Mouse (Mus musculus) gastrocnemius, adult 2 months (tissue): ENCODE data around the gene Ints11. TPM values are rescaled to one million over a fixed set of nuclear protein-coding genes. Genes with fewer than 3 reads are reported as not detected.
A peak's percentile ranks its signal among the peaks of the same experiment; 100 is the strongest.

ENCODE experiments used
- DNase-seq: peaks from one replicate; pipeline ENCODE4 v3.0.0; 2022
- H3K27ac ChIP-seq: fragments of 200-600 bp; 2 replicates; pipeline ENCODE4 v1.8.1; 2022; ENCODE audit warnings: mild to moderate bottlenecking
- H3K4me3 ChIP-seq: fragments of 200-600 bp; 2 replicates; pipeline ENCODE4 v1.8.1; 2022; ENCODE audit warnings: mild to moderate bottlenecking, moderate library complexity
- CTCF ChIP-seq: fragments of 200-600 bp; IDR thresholded peaks from 2 replicates; pipeline ENCODE4 v1.8.1; 2022; ENCODE audit warnings: antibody characterized with exemption, mild to moderate bottlenecking, moderate library complexity
- intact Hi-C: fragments of 180-260 bp; cut with DNase I; formaldehyde crosslinking; loops from one replicate; pipeline ENCODE4 v1.15.1; 2025
- long read RNA-seq, 2 experiments: library from polyadenylated mRNA; stranded (forward); transcript quantifications; one replicate each; pipeline ENCODE4 v2.0.0; 2021
- total RNA-seq, 2 experiments: library from RNA; stranded (reverse); gene quantifications; 2 replicates each; pipeline ENCODE4 v1.2.3; 2021

Ints11 gene
- total RNA-seq, result 10 to 100 TPM; 14.9 to 17.3 TPM
- long read RNA-seq, experiment 1, transcript Ints11-201 (17 exons, 2,368 nt), result major isoform, 48 of 54 reads
- long read RNA-seq, experiment 1, partial matches to known transcripts, result 2 of 54 reads
- long read RNA-seq, experiment 1, other reads (novel, unspliced or antisense), result 4 of 54 reads
- long read RNA-seq, experiment 2, transcript Ints11-201 (17 exons, 2,368 nt), result major isoform, 48 of 51 reads
- long read RNA-seq, experiment 2, partial matches to known transcripts, result 1 of 51 reads
- long read RNA-seq, experiment 2, other reads (novel, unspliced or antisense), result 2 of 51 reads

GRCm38 (mm10) chr4:155869317-155870033 lies at the start of gene Ints11, which contains the start of gene Cptp:
Gene Ints11, plus strand, starts transcription at chr4:155869546.
Gene Cptp, minus strand, starts transcription at chr4:155869440.
- Histone ChIP-seq H3K4me3 (peak within 1 kb of the TSS; percentile 95), H3K27ac (peak within 1 kb of the TSS; percentile 88)
- intact Hi-C loops, result loop anchor here (2.0 to 10.0 kb wide), 2 partner anchors 23 to 235 kb away; partner anchors contain the start of gene 9430015G10Rik
- peak; percentile 98 for DNase-seq
- TF ChIP-seq CTCF, result peak; percentile 49

DNA sequence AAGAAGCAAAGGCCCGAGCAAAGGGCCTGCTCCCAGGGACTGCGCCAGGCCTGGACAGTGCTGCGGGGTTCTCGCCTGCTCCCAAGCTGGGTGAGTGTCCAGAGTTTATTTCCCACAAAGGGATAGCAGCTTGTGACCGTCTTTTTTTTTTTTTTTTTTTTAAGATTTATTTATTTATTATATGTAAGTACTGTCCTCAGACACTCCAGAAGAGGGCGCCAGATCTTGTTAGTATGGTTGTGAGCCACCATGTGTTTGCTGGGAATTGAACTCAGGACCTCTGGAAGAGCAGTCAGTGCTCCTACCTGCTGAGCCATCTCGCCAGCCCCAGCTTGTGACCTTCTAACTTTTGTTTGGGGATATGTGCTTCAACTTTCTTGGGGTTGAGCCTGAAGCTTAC lies 48.3 kb upstream of the Ints11 start:
- Histone ChIP-seq H3K27ac (no peak overlapping the region), H3K4me3 (no peak overlapping the region)
- TF ChIP-seq CTCF, result peak; percentile 51
- intact Hi-C loops, result no loop called here
- DNase-seq, result no peak

DNA sequence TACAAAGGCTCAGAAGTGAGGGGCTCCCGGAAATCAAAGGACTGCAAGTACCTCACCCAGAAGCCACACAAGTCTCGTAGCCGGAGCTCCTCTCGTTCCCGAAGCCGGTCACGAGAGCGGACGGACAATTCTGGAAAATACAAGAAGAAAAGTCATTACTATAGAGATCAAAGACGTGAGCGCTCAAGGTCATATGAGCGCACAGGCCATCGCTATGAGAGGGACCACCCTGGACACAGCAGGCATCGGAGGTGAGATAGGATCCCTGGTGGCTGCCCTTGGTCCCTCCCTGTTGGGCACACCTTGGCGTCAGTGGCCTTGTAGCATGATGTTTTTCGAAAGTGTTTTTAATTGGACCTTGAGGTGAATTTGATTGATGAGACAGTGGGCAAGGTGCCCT lies 45.9 kb upstream of the Ints11 start:
- intact Hi-C loops, result no loop called here
- TF ChIP-seq CTCF, result no peak
- Histone ChIP-seq H3K4me3 (no peak overlapping the region), H3K27ac (no peak overlapping the region)
- DNase-seq, result no peak

DNA sequence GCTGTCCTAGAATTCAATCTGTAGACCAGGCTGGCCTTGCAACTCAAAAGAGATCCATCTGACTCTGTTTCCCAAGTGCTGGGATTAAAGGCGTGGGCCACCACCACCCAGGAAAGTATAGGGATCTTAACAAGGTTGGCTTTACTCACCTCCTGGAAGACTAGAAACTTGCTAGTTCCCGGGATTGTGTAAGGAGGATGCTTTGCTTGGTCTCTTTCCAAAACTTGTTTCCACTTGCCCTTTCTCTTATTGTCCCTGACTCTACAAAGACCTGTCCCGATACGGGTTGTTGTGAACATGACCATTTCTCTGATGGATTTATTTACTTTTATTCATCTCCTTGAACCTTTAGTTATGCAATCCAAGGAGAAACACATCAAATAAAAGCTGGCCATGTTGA lies 39.5 kb upstream of the Ints11 start:
- Histone ChIP-seq H3K27ac (no peak overlapping the region), H3K4me3 (no peak overlapping the region)
- intact Hi-C loops, result loop anchor here (1.0 to 10.0 kb wide), 2 partner anchors 17 to 115 kb away; partner anchors contain the start of gene Ube2j2
- DNase-seq, result no peak
- TF ChIP-seq CTCF, result no peak

GRCm38 (mm10) chr4:155830596-155830995 lies 38.8 kb upstream of the Ints11 start:
- Histone ChIP-seq H3K4me3 (peak overlapping the region; percentile 94), H3K27ac (peak overlapping the region; percentile 89)
- no peak for TF ChIP-seq CTCF
- no peak for DNase-seq
- intact Hi-C loops, result loop anchor here (1.0 to 10.0 kb wide), 2 partner anchors 17 to 114 kb away; partner anchors contain the start of gene Ube2j2

- intact Hi-C loops, result loop anchor here (10.0 kb wide), 1 partner anchor 114 kb away; the partner anchor contains the start of gene Ube2j2
- H3K4me3 ChIP-seq, result peak within 1 kb of the TSS; percentile 94
- TF ChIP-seq CTCF, result peak; percentile 85
- peak; percentile 98 for DNase-seq
- peak within 1 kb of the TSS; percentile 89 for H3K27ac ChIP-seq
Measured at GRCm38 (mm10) chr4:155831205-155831766, 38.1 kb upstream of the Ints11 start, which contains the start of gene Aurkaip1. Gene Aurkaip1, plus strand, starts transcription at chr4:155831272.

- Histone ChIP-seq H3K4me3 (peak overlapping the region; percentile 94), H3K27ac (peak overlapping the region; percentile 89)
- TF ChIP-seq CTCF, result no peak
- intact Hi-C loops, result loop anchor here (2.0 to 10.0 kb wide), 2 partner anchors 15 to 113 kb away; partner anchors contain the start of genes Dvl1 and Ube2j2
- no peak for DNase-seq
Measured at GRCm38 (mm10) chr4:155831831-155832230, 37.5 kb upstream of the Ints11 start.

DNA sequence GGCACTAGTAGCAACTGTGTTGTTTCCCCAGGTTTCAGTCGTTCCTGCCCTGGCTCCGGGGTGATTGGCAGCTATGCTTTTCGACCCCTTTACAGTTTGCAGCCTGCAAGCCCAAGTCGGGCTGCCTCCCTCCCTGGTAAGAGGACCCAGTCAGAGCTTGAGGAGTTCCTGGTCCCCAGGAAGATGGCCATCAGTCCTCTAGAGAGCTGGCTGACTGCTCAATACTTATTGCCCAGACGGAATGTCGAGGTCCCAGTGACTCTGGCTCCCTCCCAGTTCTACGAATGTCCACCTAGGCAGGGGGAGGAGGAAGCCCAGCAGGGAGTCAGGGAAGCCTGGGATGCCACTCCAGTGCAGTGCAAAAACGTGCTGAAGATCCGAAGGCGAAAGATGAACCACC lies 37.0 kb upstream of the Ints11 start:
- no peak for TF ChIP-seq CTCF
- peak overlapping the region; percentile 94 for H3K4me3 ChIP-seq
- H3K27ac ChIP-seq, result peak overlapping the region; percentile 89
- no peak for DNase-seq
- intact Hi-C loops, result loop anchor here (2.0 to 10.0 kb wide), 2 partner anchors 14 to 112 kb away; partner anchors contain the start of genes Dvl1 and Ube2j2

GRCm38 (mm10) chr4:155833234-155833633 lies 36.1 kb upstream of the Ints11 start:
- Histone ChIP-seq H3K27ac (peak overlapping the region; percentile 86), H3K4me3 (peak overlapping the region; percentile 11; the same call in 1 of the 2 replicates)
- intact Hi-C loops, result loop anchor here (2.0 to 10.0 kb wide), 2 partner anchors 14 to 112 kb away; partner anchors contain the start of genes Dvl1 and Ube2j2

DNA sequence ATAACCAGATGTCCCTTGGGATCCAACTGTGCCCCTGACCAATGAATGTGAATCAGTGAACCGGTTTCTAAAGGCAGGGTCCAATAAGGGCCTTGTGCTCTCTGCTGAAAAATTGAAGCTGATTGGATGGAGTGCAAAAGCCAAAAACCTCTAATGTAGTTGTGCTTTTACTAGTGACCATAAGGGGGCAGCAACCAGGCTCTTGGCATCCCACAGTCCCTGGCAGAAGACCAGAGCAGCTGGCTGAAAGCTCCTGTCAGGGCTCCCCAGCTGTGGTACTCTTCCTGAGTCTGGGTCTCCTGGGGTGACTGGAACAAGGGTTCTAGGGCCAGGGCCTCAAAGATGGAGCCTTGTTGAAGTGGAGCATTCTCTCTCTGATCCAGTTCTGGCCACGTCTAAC lies 35.5 kb upstream of the Ints11 start:
- intact Hi-C loops, result loop anchor here (2.0 to 10.0 kb wide), 2 partner anchors 13 to 111 kb away; partner anchors contain the start of genes Dvl1 and Ube2j2
- H3K27ac ChIP-seq, result peak overlapping the region; percentile 86
- peak; percentile 93 for DNase-seq
- TF ChIP-seq CTCF, result peak; percentile 84
- peak overlapping the region; percentile 45 for H3K4me3 ChIP-seq

More at GRCm38 (mm10) chr4:155833234-155833633, 36.1 kb upstream of the Ints11 start:
- no peak for DNase-seq
- TF ChIP-seq CTCF, result no peak

GRCm38 (mm10) chr4:155837404-155838010 lies 31.8 kb upstream of the Ints11 start:
- TF ChIP-seq CTCF, result no peak
- Histone ChIP-seq H3K4me3 (peak overlapping the region; percentile 68), H3K27ac (peak overlapping the region; percentile 96)
- intact Hi-C loops, result loop anchor here (10.0 kb wide), 1 partner anchor 107 kb away; the partner anchor contains the start of gene Ube2j2
- peak; percentile 81 for DNase-seq
